Mouse (Mus musculus) duodenum, adult 2 months (tissue): ENCODE measurements around the gene Gskip. TPM values are rescaled to one million over a fixed set of nuclear protein-coding genes. Genes with fewer than 3 reads are reported as not detected.

Experiments used
- polyA plus RNA-seq: library from polyadenylated mRNA; depleted of rRNA; stranded (reverse); fragments of >200 nt; gene quantifications from 2 replicates; pipeline ENCODE4 v1.2.3, GENCODE M21; 2012; ENCODE audit warnings: low replicate concordance; rRNA removed

Gskip gene
- polyA plus RNA-seq = 3.9 and 11.8 TPM in 2 replicates

GRCm38 (mm10) chr12:105683933-105684901 lies at the start of gene Gskip:
Gene Gskip (plus strand): TSS chr12:105684829.

GRCm38 (mm10) chr12:105685001-105685691 lies 517 bp downstream of the Gskip start, which contains the start of gene Atg2b:
Gene Atg2b (minus strand): TSS chr12:105685211.

GRCm38 (mm10) chr12:105705799-105706487 lies 21.3 kb downstream of the Gskip start, which contains the start of gene Ak7:
Gene Ak7 (plus strand): TSS chr12:105705976.

Other genes with a start within 250 kb of the Gskip start
- gene D430019H16Rik, start 231.0 kb upstream of the Gskip start, polyA plus RNA-seq = 0.44 and 0.48 TPM in 2 replicates
- 3.3 and 4.2 TPM in 2 replicates for gene Bdkrb2, start 121.6 kb upstream of the Gskip start, polyA plus RNA-seq
- 0.54 and 0.64 TPM in 2 replicates for gene Bdkrb1, start 81.7 kb upstream of the Gskip start, polyA plus RNA-seq
- gene Atg2b, start 382 bp downstream of the Gskip start, polyA plus RNA-seq = 5.8 and 6.8 TPM in 2 replicates
- 0.06 TPM in 1 of 2 replicates, not detected in the other for gene Ak7, start 21.1 kb downstream of the Gskip start, polyA plus RNA-seq
- 14.3 and 28.1 TPM in 2 replicates for gene Papola, start 99.9 kb downstream of the Gskip start, polyA plus RNA-seq